Mouse (Mus musculus) left cerebral cortex, adult 11 months (tissue): ENCODE results near the gene Isl1.

Experiments
- DNase-seq: peaks from one replicate; pipeline ENCODE4 v3.0.0; 2022; ENCODE audit warnings: low spot score

The Isl1 gene

GRCm38 (mm10) chr13:116309584-116310462 is at the start of gene Isl1:
Gene Isl1, minus strand, starts transcription at chr13:116309689.
- DNase-seq, result no peak

- no peak for DNase-seq
Measured at GRCm38 (mm10) chr13:116335763-116336162, 26.3 kb upstream of the Isl1 start.

GRCm38 (mm10) chr13:116313636-116314530 is 4.4 kb upstream of the Isl1 start:
- DNase-seq, result no peak

- no peak for DNase-seq
Measured at GRCm38 (mm10) chr13:116311871-116312720, 2.6 kb upstream of the Isl1 start.

- DNase-seq, result no peak
Measured at GRCm38 (mm10) chr13:116311011-116311410, 1.5 kb upstream of the Isl1 start.

GRCm38 (mm10) chr13:116310463-116310765 is 925 bp upstream of the Isl1 start:
- no peak for DNase-seq

GRCm38 (mm10) chr13:116308933-116309583 is 431 bp downstream of the Isl1 start:
- DNase-seq, result no peak

- no peak for DNase-seq
Measured at GRCm38 (mm10) chr13:116308121-116308932, 1.2 kb downstream of the Isl1 start.

- no peak for DNase-seq
Measured at GRCm38 (mm10) chr13:116306591-116306990, 2.9 kb downstream of the Isl1 start.

- no peak for DNase-seq
Measured at GRCm38 (mm10) chr13:116305721-116306120, 3.8 kb downstream of the Isl1 start.

GRCm38 (mm10) chr13:116304713-116305470 is 4.6 kb downstream of the Isl1 start:
- no peak for DNase-seq

- DNase-seq, result no peak
Measured at GRCm38 (mm10) chr13:116303766-116304165, 5.7 kb downstream of the Isl1 start.

GRCm38 (mm10) chr13:116302861-116303260 is 6.6 kb downstream of the Isl1 start:
- DNase-seq, result no peak

- DNase-seq, result no peak
Measured at GRCm38 (mm10) chr13:116301706-116302105, 7.8 kb downstream of the Isl1 start.

- no peak for DNase-seq
Measured at GRCm38 (mm10) chr13:116299241-116299640, 10.2 kb downstream of the Isl1 start.

- no peak for DNase-seq
Measured at GRCm38 (mm10) chr13:116298641-116299170, 10.8 kb downstream of the Isl1 start.

- no peak for DNase-seq
Measured at GRCm38 (mm10) chr13:116298001-116298400, 11.5 kb downstream of the Isl1 start.

- DNase-seq, result no peak
Measured at GRCm38 (mm10) chr13:116297048-116297811, 12.3 kb downstream of the Isl1 start.

- DNase-seq, result no peak
Measured at GRCm38 (mm10) chr13:116295401-116295800, 14.1 kb downstream of the Isl1 start.
